Mouse (Mus musculus): ENCODE results near the gene Fgfrl1.

DNA sequence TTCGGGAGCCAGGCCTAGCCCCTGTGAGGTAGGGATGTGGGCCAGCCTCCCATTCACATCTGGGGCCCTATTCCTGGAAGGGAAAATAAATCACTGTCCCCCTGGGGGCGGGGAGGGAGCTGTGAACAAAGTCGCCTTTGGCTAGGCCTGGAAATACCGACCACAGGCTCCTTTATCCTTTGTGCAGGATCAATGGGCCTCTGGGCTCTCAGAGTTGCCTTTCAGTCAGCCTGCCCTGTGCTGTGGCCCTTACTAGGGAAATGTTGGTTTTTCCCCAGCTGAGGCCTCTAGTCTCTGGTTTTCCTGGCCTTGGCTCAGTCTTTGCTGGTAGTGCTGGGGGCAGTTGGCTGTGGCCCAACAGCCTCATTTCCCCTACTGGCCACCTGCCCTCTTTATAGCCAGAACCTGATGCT lies 5.2 kb downstream of the Fgfrl1 start:
- no peak for TF ChIP-seq CTCF (IDR thresholded peaks at IDR 0.05; ENCODE audit: borderline replicate concordance, insufficient read depth, low read length)
- no peak for TF ChIP-seq POLR2A (IDR thresholded peaks at IDR 0.05; ENCODE audit: low read depth, low read length)

Data from embryonic fibroblast, embryonic 13.5 days (primary cell).